Mouse (Mus musculus) heart, adult 8-10 months (tissue): ENCODE measurements around the gene Dnpep. TPM values are rescaled to one million over a fixed set of nuclear protein-coding genes. Genes with fewer than 3 reads are reported as not detected.

Experiments used
- DNase-seq: peaks from one replicate; pipeline ENCODE4 v3.0.0; 2022; ENCODE audit warnings: low spot score
- total RNA-seq, 4 experiments: library from RNA; stranded (reverse); gene quantifications; 2 replicates each; pipeline ENCODE4 v1.2.4; 2022

Gene Dnpep
- 10 to 100 TPM; 85.4 to 89.1 (median 86.9) TPM for total RNA-seq

DNA sequence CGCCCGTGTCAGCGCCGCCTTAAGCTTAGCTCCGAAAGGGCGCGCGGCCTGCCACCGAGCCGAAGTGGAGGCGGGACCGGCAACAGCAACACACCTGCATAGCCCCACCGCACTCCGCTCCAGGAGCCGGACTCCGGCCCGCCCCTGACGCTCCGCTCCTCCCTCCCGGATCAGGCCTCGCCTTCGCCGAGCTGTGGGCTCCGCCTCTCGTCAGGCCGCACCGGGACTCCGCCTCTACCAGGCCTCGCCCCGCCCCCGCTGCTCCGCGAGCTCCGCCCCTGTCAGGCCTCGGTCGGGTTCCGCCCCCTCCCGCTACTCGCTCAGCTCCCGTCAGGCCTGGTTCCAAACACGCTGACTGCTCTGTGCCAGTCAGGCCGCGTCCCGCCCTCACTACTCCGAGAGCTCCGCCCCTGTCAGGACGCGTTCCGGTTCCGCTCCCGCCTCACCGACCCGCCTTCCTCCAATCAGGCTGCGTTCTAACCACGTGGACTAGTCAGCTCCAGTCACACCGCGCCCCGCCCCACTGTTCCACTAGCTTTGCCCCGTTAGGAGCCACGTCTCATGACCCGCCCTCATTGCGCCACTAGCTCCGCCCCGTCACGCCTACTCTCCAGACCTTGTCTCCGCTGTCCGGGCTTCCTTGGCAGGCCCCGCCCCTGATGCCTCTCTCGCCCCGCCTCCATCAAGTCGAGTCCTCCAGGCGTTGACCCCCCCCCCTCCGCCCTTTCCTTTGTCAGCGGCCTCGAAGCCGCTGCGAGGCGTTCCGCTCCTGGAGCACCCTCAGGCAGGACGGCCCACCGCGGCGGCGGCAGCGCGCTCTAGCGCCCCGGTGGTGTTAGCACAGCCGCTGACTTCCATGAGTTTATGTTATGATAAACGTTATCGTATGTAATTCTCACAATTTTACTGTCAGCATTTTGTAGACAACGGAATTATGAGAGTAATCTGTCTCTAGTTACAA is at the start of gene Dnpep:
TSS of gene Dnpep (minus strand) at position 750 of the 961 bp plus-strand sequence.
- peak; percentile 100 for DNase-seq

DNA sequence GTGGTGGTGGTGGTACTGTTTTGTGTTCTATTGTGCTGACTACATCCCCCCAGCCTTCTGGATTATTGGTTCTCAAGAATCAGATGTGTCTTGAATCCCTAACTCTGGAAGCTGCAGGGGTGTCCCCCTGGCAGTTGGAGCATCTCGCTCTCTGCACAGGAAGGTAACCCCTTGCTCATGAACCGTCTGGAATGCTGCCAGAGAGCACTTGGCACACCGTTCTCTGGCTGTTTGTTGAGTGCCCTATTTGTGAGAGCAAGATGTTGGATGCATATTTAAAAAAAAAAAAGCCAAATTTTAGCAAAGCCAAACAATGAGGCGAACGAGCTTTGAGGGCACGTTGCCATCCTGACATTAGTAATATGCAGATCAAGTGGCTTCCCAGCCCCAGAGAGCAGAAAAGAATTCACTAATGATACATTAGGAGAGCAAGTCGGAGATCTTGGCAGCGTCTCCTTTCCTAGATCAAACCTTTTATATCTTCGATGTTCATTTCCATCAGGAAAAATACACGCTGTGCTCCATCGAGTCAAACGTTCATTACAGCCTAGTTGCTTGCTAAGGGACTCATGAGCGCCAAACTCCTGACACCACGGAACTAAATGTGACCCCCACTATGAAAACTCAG is 47.8 kb upstream of the Dnpep start:
- DNase-seq = no peak

DNA sequence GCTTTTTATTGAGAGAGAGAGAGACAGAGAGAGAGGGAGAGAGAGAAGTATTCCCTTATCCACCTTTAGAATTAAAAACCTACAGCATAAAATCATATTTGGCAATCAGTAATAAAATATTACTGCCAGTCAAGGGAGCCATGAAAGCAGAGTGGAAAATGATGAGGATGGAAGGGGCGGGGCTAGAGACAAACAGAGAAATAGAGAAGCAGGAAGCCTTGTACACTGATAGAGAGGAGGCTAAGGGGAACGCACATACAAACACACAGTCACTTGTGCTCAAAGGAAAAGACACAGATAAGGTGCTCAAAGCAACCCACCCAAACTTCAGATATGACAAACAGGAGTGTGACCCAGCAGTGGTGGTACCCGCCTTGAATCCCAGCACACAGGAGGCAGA is 46.1 kb upstream of the Dnpep start:
- DNase-seq = no peak

DNA sequence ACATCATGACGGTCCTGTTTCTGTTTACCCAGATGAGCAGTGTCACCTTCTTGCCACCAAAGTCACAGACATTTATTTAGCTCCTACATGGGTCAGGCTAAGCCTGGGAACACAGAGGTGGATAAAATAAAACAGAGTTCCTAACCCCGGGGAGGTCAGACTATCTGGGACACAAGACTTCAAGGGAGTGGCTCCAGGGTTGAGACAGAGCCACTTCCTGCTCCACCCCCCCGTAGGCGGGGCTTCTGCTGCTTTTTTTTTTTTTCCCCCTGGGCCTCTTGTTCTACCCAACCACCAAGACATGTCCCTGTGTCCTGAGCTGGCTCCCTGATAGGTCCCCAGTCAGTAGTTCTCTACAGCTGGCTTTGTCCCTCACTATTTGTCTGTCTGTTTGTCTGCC is 44.0 kb upstream of the Dnpep start:
- peak; percentile 65 for DNase-seq

DNA sequence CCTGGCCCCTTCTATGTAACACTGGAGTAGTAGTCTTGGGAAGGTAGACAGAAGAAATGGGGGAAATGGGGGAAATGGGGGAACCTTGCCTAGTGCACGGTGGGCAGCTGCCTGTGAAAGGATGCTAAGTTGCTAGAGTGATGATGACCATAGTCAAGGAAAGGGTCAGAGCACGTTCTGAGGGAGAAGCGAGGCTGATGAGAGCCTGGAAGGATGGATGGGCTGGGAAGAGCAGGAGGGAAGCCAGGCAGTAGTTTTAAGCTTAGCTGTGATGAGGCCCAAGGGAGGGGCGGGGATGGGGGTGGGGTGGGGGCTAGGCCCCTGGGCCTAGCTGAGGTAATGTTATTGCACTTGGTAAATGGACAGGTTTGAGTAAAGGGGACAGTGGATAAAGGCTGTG is 43.3 kb upstream of the Dnpep start:
- no peak for DNase-seq

DNA sequence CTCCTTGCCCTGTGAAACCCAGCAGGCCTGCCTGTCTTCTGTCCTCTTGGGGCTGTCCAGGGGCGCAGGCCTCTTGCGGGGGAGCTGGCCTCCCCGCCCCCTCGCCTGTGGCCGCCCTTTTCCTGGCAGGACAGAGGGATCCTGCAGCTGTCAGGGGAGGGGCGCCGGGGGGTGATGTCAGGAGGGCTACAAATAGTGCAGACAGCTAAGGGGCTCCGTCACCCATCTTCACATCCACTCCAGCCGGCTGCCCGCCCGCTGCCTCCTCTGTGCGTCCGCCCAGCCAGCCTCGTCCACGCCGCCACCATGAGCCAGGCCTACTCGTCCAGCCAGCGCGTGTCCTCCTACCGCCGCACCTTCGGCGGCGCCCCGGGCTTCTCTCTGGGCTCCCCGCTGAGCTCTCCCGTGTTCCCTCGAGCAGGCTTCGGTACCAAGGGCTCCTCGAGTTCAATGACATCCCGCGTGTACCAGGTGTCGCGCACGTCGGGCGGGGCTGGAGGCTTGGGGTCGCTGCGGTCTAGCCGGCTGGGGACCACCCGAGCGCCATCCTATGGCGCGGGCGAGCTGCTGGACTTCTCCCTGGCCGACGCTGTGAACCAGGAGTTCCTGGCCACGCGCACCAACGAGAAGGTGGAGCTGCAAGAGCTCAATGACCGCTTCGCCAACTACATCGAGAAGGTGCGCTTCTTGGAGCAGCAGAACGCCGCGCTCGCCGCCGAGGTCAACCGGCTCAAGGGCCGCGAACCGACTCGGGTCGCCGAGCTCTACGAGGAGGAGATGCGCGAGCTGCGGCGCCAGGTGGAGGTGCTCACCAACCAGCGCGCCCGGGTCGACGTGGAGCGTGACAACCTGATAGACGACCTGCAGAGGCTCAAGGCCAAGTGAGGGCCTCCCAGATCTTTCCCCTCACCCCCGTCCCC is 42.6 kb upstream of the Dnpep start, which contains the start of gene Des:
TSS of gene Des (plus strand) at position 218 of the 920 bp plus-strand sequence.
- peak; percentile 73 for DNase-seq

DNA sequence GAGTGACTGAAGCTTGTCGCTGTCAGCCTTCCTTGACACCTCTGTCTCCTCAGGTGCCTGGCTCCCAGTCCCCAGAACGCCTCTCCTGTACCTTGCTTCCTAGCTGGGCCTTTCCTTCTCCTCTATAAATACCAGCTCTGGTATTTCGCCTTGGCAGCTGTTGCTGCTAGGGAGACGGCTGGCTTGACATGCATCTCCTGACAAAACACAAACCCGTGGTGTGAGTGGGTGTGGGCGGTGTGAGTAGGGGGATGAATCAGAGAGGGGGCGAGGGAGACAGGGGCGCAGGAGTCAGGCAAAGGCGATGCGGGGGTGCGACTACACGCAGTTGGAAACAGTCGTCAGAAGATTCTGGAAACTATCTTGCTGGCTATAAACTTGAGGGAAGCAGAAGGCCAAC is 41.6 kb upstream of the Dnpep start:
- DNase-seq = peak; percentile 56

DNA sequence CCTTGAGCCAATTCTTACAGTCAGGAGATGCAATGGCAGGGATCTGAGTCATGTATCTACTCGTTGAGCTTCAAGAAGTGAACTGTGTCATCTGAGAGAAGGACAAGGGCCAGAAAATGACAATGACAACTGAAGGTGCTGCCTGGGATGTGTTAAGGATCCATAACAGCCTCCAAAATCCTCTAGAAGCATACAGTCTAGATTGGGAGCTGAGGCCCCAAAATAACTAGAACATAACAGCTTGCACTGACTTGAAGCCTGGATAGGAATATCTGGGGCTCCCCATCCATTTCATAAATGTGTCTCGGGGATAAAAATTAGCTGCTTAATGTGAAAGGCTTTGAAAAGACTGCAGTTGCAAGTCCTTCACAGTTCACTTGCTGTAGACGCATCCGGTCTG is 40.2 kb upstream of the Dnpep start:
- DNase-seq = no peak

DNA sequence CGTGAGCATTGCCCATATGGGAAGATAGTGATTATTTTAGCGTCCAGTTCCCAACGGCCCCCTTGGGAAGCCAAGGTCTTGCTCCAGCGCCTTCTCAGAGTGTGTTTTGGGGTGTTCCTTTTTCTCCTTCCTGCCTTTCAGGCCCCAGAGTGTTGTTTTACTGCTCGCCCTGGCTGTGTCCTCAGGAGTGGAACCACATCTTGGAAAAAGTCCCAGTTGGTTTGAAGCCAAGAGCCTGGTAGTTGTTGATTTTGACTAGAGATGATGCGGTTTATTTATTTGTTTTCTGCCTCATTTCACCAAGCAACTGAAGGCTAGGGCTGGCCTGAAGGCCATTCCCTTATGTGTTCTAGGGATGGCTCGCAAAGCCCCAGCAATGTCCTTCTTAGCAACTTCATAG is 39.5 kb upstream of the Dnpep start:
- peak; percentile 36 for DNase-seq

DNA sequence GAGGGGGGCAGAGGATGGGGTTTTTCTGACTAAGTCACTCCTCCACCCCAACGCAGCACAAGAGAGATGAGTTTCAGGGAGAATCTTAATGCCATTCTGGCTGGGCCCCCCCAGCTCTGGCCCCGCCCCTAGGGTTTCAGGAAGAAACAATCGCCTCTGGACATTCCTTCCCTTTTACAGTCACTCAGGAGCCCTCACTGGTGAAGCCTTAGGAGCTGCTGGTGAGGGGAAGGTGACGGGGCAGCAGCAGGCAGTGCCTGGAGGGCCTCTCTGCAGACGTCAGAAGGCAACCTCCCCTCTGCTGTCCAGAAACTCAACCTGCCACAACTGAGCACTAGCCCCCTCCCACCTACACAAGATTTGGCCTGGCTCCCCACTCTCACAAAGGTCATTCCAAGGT is 31.5 kb upstream of the Dnpep start:
- DNase-seq = no peak

DNA sequence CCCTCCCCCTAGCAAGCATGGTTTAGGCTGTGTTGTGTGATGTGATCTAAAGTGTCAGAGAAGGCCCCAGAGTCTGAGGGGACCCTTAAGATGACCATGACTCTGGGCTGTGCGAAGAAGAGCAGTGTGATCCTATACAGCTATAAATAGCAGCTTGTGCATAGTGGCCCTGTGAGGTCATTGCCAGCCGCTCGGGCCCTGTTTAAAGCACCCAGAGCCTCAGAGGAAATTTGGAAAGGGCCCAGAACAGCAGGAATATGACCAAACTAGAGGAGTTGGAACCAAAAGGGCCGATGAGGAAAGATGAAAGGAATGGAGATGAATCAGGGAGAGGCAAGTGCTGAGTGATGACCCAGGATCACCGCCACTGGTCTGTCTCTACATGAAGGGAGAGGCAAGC is 29.5 kb upstream of the Dnpep start:
- peak; percentile 35 for DNase-seq

DNA sequence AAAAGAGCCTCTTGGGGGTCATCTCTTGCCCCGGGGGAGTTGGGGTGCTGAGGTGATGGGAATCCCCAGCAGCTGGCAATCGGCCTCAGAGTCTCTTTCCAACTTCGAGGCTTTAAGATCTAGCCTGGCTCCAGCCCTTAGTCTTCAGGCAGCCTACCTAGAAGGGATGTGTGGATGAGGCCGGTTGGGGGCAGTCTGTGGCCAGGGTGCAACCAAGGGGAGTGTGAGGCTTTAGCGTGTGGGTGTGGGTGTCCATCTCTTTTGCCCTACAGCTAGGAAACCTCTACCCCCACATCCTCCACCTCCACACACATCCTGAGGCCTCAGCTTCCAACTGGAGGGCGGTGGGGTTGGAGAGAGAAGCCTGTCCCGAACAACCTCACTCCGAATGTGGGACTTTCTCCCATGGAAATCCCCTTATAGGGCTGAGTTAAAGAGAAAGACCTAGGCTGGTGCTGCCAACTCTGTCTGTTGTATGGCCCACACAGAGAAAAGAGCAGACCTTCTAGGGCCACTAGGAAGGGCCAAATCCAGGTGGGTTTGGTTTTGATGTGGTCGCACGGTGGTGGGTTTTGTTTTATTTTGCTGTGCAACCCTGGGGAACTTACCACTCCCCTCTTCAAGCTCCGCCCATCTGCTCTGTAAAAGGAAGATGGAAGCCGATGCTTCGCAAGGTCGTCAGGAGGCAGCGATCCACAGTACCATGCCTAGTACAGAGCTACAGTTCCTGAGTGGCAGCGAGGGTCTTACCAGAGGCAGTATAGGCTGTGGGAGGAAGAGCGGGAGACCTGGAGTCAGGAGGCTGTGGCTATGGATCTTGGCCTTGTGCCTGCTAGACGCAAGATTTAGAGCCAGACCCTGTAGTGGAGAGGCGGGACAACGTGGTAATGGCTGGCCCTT is 27.5 kb upstream of the Dnpep start:
- no peak for DNase-seq

DNA sequence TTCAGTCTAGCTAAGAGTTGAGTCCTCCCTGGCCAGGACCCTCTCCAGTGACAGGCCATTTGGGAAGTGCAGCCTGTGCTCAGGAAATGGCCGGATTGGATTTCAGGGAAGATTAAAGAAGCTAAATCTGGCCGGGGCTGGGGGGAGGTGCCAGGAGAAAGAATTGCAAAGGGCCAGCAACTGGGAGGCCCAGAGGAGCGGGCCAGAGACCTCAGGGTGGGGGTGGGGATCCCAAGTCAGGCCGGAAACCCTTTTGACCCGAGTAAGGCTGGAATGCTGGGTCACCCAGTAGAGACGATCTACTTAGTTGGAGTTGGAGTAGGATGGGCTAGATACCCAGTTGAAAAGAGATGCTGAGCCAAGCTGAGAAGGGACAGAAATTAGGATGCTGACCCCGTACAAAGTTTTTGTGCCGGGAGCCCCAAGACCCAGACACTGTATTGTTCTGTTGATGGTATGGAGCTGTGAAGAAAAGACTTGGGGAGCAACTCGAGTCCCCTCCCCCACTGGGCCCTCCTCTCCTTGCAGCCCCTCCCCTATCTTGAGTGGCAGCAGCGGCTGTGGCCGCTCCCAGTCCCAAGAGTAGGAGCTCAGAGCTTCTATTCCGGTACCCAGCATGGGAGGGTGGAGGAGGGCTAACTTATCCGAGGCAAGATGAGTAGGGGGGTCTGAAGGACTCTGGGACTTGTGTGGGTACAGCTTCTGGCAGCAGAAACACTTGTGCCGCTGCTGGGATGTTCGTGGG is 26.7 kb upstream of the Dnpep start:
- no peak for DNase-seq

DNA sequence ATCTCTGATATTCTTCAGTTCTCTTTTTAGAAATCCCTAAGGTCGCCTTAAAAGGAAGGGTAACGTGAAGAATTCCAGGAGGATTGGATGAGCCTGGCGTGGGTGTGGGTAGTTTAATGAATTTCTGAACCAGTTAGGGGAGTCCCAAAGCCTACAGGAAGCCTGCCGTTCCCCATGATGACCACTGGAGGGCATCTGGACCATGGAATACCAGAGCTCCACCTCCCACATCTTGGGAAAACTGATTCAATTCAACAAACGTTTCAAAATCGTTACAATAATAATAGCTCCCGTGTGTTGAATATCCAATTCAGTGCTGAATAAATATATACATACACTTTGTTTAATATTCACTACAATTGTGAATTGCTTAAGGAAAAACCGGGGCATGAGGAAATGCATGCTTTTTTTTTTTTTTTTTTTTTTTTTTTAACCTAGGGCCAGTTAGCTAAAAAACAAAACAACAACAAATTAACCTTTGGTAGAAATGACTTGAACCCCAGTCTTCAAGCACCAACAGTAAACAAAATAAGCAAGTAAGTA is 25.2 kb upstream of the Dnpep start:
- peak; percentile 76 for DNase-seq

DNA sequence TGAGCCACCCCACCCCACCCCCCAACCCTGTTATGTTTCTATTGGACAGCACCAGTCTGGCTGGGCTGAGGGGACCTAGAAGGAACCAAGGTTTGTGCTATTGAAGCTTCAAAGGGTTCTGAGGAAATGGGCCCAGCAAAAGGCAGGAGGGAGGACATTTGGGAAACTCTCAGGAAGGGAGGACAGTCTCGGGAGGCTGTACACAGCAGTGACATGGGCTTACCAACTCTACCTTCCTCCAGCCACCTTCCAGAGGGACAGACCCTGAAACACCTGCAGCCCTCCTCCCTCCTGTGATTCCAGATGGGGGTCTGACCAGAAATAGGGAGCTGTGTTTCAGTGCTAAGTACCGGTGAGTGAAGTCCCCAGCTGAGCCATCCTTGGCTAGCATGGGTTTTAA is 22.7 kb upstream of the Dnpep start:
- DNase-seq = no peak

DNA sequence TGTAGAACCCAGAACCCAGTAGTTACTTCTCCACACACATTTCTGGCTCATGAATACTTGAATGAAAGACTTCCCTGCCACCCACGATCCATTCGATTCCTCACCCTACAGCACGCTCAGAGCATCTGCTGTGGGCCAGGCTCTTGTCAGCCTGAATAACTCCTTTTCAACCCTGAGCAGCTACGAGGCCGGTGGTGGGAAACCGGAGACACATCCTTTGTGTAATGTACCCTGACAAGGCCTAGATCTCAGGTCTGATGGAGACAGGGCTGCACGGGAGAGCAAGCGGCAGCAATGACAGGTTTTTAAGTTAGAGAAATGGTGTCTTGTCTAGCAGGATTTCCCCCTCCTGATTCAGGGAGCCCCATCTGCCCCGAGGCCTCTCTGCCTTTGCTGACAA is 21.5 kb upstream of the Dnpep start:
- DNase-seq = no peak

DNA sequence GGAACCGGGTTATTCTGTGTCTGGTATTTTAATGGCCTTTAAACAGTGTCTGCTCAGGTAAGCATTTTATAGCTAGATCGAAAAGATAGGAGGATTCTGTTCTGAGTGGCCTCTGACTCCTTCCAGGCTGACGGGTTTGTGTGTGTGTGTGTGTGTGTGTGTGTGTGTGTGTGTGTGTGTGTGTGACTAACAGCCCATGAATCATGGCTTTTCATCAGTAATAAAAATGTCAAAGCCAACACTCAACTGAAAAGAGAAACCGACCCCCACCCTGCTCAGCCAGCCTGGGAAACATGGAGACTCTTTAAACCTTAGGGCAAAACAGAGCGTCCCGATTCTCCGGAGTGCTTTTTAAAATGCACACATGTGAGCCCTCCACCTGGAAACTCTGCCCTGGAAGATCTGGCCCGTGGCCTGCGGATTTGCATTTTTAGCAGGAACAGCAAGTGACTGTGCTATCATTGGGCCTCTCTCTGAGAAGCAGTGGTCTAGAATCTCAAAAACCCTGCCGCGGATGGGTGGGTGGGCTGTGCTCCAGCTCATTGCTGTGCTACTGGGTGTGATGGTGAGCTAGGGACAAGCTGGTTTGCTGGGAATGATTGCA is 20.4 kb upstream of the Dnpep start:
- DNase-seq = no peak

DNA sequence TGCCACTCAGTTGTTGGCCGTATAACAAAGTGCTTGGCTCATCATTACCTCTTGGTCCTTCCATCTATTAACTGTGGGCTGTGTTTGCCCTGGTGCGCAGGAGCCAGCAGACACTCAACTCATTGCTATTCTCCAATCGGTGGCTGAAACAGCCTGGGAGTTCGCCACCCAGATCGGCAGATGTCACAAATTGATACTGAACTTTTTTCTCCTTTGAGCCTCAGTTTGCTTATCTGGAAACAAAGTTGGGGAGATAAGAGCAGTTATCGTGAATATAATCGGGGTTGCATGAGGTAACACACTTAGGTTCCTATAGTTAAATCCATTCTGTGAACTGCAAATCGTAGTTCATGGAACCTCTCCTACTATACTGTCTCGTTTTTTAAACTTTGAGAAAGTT is 19.3 kb upstream of the Dnpep start:
- no peak for DNase-seq

DNA sequence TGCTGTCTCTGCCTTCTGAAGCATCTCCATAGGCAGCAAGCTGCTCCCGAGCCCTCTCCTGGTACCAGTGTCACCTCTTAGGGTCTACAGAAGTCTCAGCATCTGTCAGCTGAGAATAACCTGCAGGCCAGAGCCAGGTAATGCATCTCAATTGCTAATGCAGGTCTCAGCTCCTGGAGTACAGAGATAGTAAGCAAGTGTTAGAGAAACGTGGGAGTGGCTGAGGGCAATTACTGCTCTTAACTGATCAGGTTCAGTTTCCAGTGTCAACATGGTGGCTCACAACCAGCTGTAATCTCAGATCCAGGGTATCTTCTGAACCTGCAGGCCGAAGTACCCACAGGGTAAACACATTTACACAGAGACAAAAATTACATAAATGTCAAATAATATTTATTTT is 18.7 kb upstream of the Dnpep start:
- no peak for DNase-seq
